Mouse (Mus musculus): Measurements from ENCODE around the gene Baiap2l1. TPM values are rescaled to one million over a fixed set of nuclear protein-coding genes. Genes with fewer than 3 reads are reported as not detected.
A peak's percentile ranks its signal among the peaks of the same experiment; 100 is the strongest.

Baiap2l1 gene
- polyA plus RNA-seq (2015; fragmentation: Nextera tagmentation; extraction: Ambion mirVana) = 1.3 and 1.7 TPM in 2 replicates

- H3K36me3 ChIP-seq (ENCODE audit: poor library complexity, severe bottlenecking) = no peaks in the 10 kb centered on the region
- H3K27me3 ChIP-seq = peaks cover 39% of the 10 kb centered on the region
- peak within 1 kb of the TSS; percentile 90 for H3K4me2 ChIP-seq
- ATAC-seq = peak; percentile 92
- WGBS = under 1% methylated on average over 60 of the region's 60 CpGs
- peaks cover 21% of the 10 kb centered on the region for H3K4me1 ChIP-seq
- H3K9ac ChIP-seq = peak within 1 kb of the TSS; percentile 52
- no peaks in the 10 kb centered on the region for H3K9me3 ChIP-seq (replicated peaks)
- H3K27ac ChIP-seq = no peak within 1 kb of the TSS
- peak within 1 kb of the TSS; percentile 52 for H3K4me3 ChIP-seq
These were observed at the start of gene Baiap2l1 for GRCm38 (mm10) chr5:144357881-144358591. Baiap2l1 (minus strand) TSS chr5:144358112.

DNA sequence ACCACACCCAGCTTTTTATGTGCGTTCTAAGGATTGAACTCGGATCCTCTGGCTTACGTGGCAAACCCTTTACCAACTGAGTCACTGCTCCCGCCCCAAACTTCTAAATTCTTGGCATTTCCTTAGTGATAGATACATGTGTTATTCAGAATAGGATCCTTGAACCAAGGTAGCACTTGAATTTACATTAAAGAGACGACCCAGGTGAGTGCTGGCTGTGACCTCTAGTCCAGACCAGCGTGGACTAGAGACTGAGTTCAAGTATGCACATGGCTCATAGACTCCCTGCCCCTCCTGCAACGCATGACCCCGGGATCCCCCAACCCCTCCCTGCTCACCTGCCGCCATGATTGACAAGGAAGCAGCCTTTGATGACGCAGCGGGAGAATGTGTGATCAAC lies 48.3 kb upstream of the Baiap2l1 start:
- Histone ChIP-seq H3K9ac (no peak overlapping the region), H3K9me3 (replicated peaks) (no peaks in the 10 kb centered on the region), H3K4me2 (no peak overlapping the region), H3K4me3 (no peak overlapping the region), H3K4me1 (0 out of 2 replicates have a peak, but pooled peaks cover 1% of the 10 kb centered on the region), H3K36me3 (ENCODE audit: poor library complexity, severe bottlenecking) (no peaks in the 10 kb centered on the region), H3K27me3 (no peaks in the 10 kb centered on the region), H3K27ac (no peak overlapping the region)
- ATAC-seq = no peak
- 91% methylated on average over 11 of the region's 11 CpGs for WGBS

- 14% methylated on average over 5 of the region's 5 CpGs for whole genome bisulfite sequencing
- ATAC-seq = no peak
These were observed 42.9 kb upstream of the Baiap2l1 start for GRCm38 (mm10) chr5:144400821-144401220.

GRCm38 (mm10) chr5:144397566-144397965 lies 39.7 kb upstream of the Baiap2l1 start:
- WGBS = 52% methylated on average over 6 of the region's 9 CpGs
- no peaks in the 10 kb centered on the region for H3K27me3 ChIP-seq

More at GRCm38 (mm10) chr5:144400821-144401220, 42.9 kb upstream of the Baiap2l1 start:
- Histone ChIP-seq H3K4me2 (no peak overlapping the region), H3K9me3 (replicated peaks) (0 out of 2 replicates have a peak, but pooled peaks cover 4% of the 10 kb centered on the region), H3K27me3 (no peaks in the 10 kb centered on the region), H3K4me3 (no peak overlapping the region), H3K4me1 (peaks cover 7% of the 10 kb centered on the region; the same call in 1 of the 2 replicates), H3K27ac (no peak overlapping the region), H3K36me3 (ENCODE audit: poor library complexity, severe bottlenecking) (no peaks in the 10 kb centered on the region), H3K9ac (no peak overlapping the region)

DNA sequence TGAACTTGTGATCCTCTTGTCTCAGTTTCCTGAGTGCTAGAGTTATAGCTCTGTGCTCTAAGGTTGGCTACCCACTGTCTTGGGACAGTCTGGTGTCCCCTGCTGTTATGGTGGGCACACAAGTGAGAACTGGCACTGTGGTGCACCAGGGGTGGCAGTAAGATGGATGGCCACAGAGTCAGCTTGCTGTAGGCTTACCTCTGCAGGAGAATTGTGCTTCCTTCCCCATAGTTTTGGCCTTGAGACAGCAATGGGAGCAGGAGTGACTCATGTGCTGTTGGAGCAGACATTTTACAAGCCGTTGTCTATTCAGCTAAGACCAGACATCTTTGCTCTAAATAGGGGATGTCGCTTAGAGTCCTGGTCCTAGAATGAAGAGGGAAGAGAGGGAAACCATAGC lies 36.2 kb upstream of the Baiap2l1 start:
- Histone ChIP-seq H3K9ac (no peak overlapping the region), H3K4me3 (no peak overlapping the region), H3K9me3 (replicated peaks) (0 out of 2 replicates have a peak, but pooled peaks cover 4% of the 10 kb centered on the region), H3K27ac (no peak overlapping the region), H3K36me3 (ENCODE audit: poor library complexity, severe bottlenecking) (no peaks in the 10 kb centered on the region), H3K27me3 (no peaks in the 10 kb centered on the region), H3K4me1 (no peaks in the 10 kb centered on the region), H3K4me2 (no peak overlapping the region)
- no peak for ATAC-seq
- 93% methylated on average over 2 of the region's 2 CpGs for WGBS

More at GRCm38 (mm10) chr5:144397566-144397965, 39.7 kb upstream of the Baiap2l1 start:
- 0 out of 2 replicates have a peak, but pooled peaks cover 4% of the 10 kb centered on the region for H3K9me3 ChIP-seq (replicated peaks)
- H3K36me3 ChIP-seq (ENCODE audit: poor library complexity, severe bottlenecking) = no peaks in the 10 kb centered on the region
- no peak overlapping the region for H3K4me2 ChIP-seq
- H3K4me1 ChIP-seq = peaks cover 7% of the 10 kb centered on the region; the same call in 1 of the 2 replicates
- H3K27ac ChIP-seq = no peak overlapping the region
- H3K4me3 ChIP-seq = no peak overlapping the region
- no peak overlapping the region for H3K9ac ChIP-seq
- ATAC-seq = no peak

- 0 out of 2 replicates have a peak, but pooled peaks cover 5% of the 10 kb centered on the region for H3K9me3 ChIP-seq (replicated peaks)
- no peaks in the 10 kb centered on the region for H3K36me3 ChIP-seq (ENCODE audit: poor library complexity, severe bottlenecking)
- no peaks in the 10 kb centered on the region for H3K4me1 ChIP-seq
- no peak overlapping the region for H3K9ac ChIP-seq
- ATAC-seq = peak; percentile 62; the same call in 1 of the 2 replicates
- no peak overlapping the region for H3K4me2 ChIP-seq
- no peak overlapping the region for H3K27ac ChIP-seq
- WGBS = 12% methylated on average over 6 of the region's 6 CpGs
- H3K27me3 ChIP-seq = no peaks in the 10 kb centered on the region
- H3K4me3 ChIP-seq = no peak overlapping the region
These were observed 29.9 kb upstream of the Baiap2l1 start for GRCm38 (mm10) chr5:144387851-144388250.

- Histone ChIP-seq H3K27me3 (no peaks in the 10 kb centered on the region), H3K27ac (no peak overlapping the region), H3K36me3 (ENCODE audit: poor library complexity, severe bottlenecking) (no peaks in the 10 kb centered on the region), H3K4me2 (no peak overlapping the region), H3K4me1 (no peaks in the 10 kb centered on the region), H3K4me3 (no peak overlapping the region), H3K9me3 (replicated peaks) (0 out of 2 replicates have a peak, but pooled peaks cover 5% of the 10 kb centered on the region), H3K9ac (no peak overlapping the region)
- no peak for ATAC-seq
- WGBS = 73% methylated on average over 3 of the region's 3 CpGs
These were observed 26.0 kb upstream of the Baiap2l1 start for GRCm38 (mm10) chr5:144383936-144384335.

- no peaks in the 10 kb centered on the region for H3K4me1 ChIP-seq
- H3K4me3 ChIP-seq = no peak overlapping the region
- no peaks in the 10 kb centered on the region for H3K27me3 ChIP-seq
- H3K36me3 ChIP-seq (ENCODE audit: poor library complexity, severe bottlenecking) = no peaks in the 10 kb centered on the region
- H3K4me2 ChIP-seq = no peak overlapping the region
- 91% methylated on average over 3 of the region's 3 CpGs for WGBS
- no peak overlapping the region for H3K27ac ChIP-seq
- ATAC-seq = no peak
- no peak overlapping the region for H3K9ac ChIP-seq
- 0 out of 2 replicates have a peak, but pooled peaks cover 5% of the 10 kb centered on the region for H3K9me3 ChIP-seq (replicated peaks)
These were observed 23.9 kb upstream of the Baiap2l1 start for GRCm38 (mm10) chr5:144381782-144382181.

DNA sequence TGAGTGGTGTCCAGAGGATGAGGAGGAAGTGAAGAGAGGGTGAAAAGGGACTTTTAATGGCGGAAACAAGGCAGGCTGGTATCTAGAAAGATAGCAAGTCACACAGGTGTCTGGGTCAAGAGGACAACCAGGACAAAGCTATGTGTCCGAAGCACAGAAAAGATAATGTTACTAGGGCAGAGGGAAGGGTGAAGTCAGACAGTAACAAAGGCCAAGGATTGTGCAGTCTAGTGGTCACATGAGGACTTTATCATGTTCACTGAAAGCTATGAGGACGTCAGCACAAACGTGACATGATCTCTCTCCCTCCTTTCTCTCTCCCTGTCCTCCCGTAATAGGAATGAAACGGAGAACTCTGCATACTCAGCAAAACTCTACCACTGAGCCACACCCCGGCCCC lies 22.8 kb upstream of the Baiap2l1 start:
- no peak overlapping the region for H3K4me2 ChIP-seq
- H3K27me3 ChIP-seq = no peaks in the 10 kb centered on the region
- 0 out of 2 replicates have a peak, but pooled peaks cover 5% of the 10 kb centered on the region for H3K9me3 ChIP-seq (replicated peaks)
- H3K36me3 ChIP-seq (ENCODE audit: poor library complexity, severe bottlenecking) = no peaks in the 10 kb centered on the region
- no peak for ATAC-seq
- H3K9ac ChIP-seq = no peak overlapping the region
- H3K27ac ChIP-seq = no peak overlapping the region
- H3K4me1 ChIP-seq = no peaks in the 10 kb centered on the region
- 92% methylated on average over 7 of the region's 7 CpGs for WGBS
- no peak overlapping the region for H3K4me3 ChIP-seq

DNA sequence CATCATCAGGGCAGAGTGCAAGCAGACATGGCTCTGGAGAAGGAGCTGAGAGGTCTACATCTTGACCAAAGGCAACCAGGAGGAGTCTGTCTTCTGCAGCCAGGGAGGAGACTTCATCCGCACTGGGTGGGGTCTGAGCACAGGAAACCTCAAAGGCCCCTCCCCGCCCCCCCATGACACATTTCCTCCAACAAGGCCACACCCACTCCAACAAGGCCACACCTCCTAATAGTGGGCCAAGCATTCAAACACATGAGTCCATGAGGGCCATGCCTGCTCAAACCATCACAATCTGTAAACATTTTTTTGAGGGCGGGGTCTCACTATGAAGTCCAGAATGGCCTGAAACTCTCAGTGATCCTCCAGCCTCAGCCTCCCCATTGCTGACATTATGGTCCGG lies 21.5 kb upstream of the Baiap2l1 start:
- no peaks in the 10 kb centered on the region for H3K36me3 ChIP-seq (ENCODE audit: poor library complexity, severe bottlenecking)
- no peak overlapping the region for H3K4me3 ChIP-seq
- ATAC-seq = no peak
- no peak overlapping the region for H3K27ac ChIP-seq
- H3K4me1 ChIP-seq = no peaks in the 10 kb centered on the region
- no peak overlapping the region for H3K9ac ChIP-seq
- 86% methylated on average over 4 of the region's 4 CpGs for WGBS
- no peak overlapping the region for H3K4me2 ChIP-seq
- H3K9me3 ChIP-seq (replicated peaks) = no peaks in the 10 kb centered on the region
- H3K27me3 ChIP-seq = no peaks in the 10 kb centered on the region

- Histone ChIP-seq H3K27me3 (no peaks in the 10 kb centered on the region), H3K27ac (no peak overlapping the region), H3K9me3 (replicated peaks) (no peaks in the 10 kb centered on the region), H3K4me1 (no peaks in the 10 kb centered on the region), H3K36me3 (ENCODE audit: poor library complexity, severe bottlenecking) (no peaks in the 10 kb centered on the region), H3K9ac (no peak overlapping the region), H3K4me2 (no peak overlapping the region), H3K4me3 (no peak overlapping the region)
- 89% methylated on average over 2 of the region's 2 CpGs for WGBS
- no peak for ATAC-seq
These were observed 15.0 kb upstream of the Baiap2l1 start for GRCm38 (mm10) chr5:144372885-144373284.

- Histone ChIP-seq H3K27ac (no peak overlapping the region), H3K4me1 (no peaks in the 10 kb centered on the region), H3K4me2 (no peak overlapping the region), H3K9ac (no peak overlapping the region), H3K4me3 (no peak overlapping the region), H3K36me3 (ENCODE audit: poor library complexity, severe bottlenecking) (no peaks in the 10 kb centered on the region), H3K27me3 (no peaks in the 10 kb centered on the region), H3K9me3 (replicated peaks) (no peaks in the 10 kb centered on the region)
- no peak for ATAC-seq
- 73% methylated on average over 2 of the region's 2 CpGs for whole genome bisulfite sequencing
These were observed 14.3 kb upstream of the Baiap2l1 start for GRCm38 (mm10) chr5:144372177-144372576.
